Mouse (Mus musculus): ENCODE results near the gene Ust. TPM values are rescaled to one million over a fixed set of nuclear protein-coding genes. Genes with fewer than 3 reads are reported as not detected.
"Not testable (repeated sequence)": the region's sequence is repeated elsewhere in the genome, so short reads cannot be mapped to it uniquely, and the experiment has no call there.

The Ust gene
- polyA plus RNA-seq (2015; fragmentation: Nextera tagmentation; extraction: Ambion mirVana) = 11.2 and 11.3 TPM in 2 replicates

DNA sequence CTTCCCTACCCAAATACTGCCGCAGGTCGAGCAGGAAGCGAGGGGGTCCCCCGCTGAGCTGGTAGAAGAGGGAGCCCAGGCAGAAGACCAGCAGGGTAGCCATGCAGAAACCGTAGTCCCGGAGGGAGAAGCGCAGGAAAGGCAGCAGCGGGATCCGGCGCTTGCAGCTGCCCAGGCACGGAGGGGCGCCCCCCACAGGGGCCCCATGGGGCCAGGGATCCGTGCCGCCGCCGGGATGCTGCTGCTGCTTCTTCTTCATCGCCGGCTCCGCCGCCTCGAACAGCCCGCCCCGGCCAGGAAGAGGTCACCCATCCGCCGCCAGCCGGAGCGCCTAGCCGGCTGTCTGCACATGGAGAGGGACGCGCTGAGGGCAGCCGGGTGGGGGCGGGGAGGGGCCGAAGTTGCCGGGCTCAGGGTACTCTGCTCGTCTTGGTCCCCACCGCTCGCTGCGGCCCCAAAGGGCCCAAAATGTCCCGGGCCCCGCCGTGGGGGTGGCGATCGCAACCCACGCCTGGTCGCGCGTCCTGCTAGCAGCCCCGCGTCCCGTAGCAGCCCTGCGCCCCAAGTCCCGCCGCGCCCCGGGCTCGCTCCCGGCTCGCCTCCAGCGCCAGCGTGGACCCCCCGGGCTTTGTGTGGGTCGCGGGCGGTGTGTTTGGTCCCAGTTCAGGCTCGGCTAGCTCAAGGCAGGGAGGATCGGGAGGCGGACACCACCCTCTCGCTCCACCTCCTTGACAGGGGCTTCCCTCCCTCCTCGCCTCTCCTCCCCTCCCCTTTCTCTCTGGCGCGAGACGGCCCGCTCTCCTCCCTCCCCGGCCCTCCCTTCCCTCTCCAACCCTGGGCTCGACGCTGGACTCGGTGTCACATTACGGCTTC, at the start of gene Ust:
Gene Ust (minus strand): TSS at position 685 of the 873 bp plus-strand sequence.
- peak; percentile 88 for ATAC-seq (ENCODE audit: low FRiP score)
- Histone ChIP-seq H3K4me2 (peak within 1 kb of the TSS; percentile 94), H3K9me3 (replicated peaks) (no peaks in the 10 kb centered on the region), H3K27me3 (replicated peaks) (0 out of 2 replicates have a peak, but pooled peaks cover 6% of the 10 kb centered on the region), H3K4me1 (peaks cover 21% of the 10 kb centered on the region), H3K36me3 (no peaks in the 10 kb centered on the region), H3K9ac (replicated peaks) (peak within 1 kb of the TSS; percentile 79), H3K4me3 (replicated peaks) (peak within 1 kb of the TSS; percentile 93), H3K27ac (replicated peaks) (peak within 1 kb of the TSS; percentile 70)
- WGBS = under 1% methylated on average over 73 of the region's 78 CpGs

DNA sequence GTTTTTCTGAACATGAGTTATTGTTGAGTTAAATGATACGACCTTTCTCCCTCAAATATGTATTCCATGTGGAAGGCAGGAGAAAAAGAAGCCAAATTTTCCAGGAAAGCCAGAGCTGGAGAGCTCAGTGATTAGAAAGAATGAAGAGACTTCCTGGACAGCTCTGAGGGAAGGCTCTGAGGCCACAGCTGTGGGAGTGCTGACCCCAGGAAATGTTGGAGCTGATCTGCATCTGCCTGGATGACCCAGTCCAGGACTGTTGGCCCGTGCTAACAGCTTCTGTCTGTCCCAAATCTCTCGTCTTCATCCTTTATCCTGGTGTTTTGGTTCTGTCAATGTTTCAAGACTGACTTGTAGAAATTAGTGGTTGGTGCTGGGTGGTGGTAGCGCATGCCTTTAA, 42.7 kb upstream of the Ust start:
- 85% methylated on average over 4 of the region's 4 CpGs for WGBS
- H3K9ac ChIP-seq (replicated peaks) = no peak overlapping the region
- no peak for ATAC-seq (ENCODE audit: low FRiP score)
- no peaks in the 10 kb centered on the region for H3K36me3 ChIP-seq
- H3K9me3 ChIP-seq (replicated peaks) = peaks cover 3% of the 10 kb centered on the region; the same call in 1 of the 2 replicates
- H3K4me3 ChIP-seq (replicated peaks) = no peak overlapping the region
- no peaks in the 10 kb centered on the region for H3K27me3 ChIP-seq (replicated peaks)
- H3K27ac ChIP-seq (replicated peaks) = no peak overlapping the region
- H3K4me1 ChIP-seq = no peaks in the 10 kb centered on the region
- H3K4me2 ChIP-seq = no peak overlapping the region

DNA sequence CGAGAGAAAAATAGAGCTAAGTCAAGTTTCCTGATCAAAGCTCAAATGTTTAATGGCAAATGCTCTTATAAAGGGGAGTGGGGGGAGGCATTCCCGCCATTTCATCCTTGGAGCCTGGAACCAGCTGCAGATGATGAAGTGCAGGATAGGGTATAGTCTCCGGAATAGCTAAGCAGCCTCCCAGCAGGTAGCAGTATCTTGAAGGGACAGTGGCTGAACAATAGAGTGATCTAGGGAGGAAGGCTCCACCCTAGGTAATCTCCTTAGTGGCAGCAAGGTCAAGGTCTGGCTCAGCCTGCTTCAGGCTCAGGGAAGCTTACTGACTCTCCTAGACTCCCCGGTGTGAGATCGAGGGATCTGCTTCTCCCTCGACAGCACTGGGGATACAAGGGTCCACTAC, 40.9 kb upstream of the Ust start:
- not testable (repeated sequence) for H3K4me2 ChIP-seq; H3K36me3 ChIP-seq; H3K4me3 ChIP-seq (replicated peaks); H3K27me3 ChIP-seq (replicated peaks); H3K4me1 ChIP-seq; H3K9ac ChIP-seq (replicated peaks); H3K9me3 ChIP-seq (replicated peaks); H3K27ac ChIP-seq (replicated peaks); ATAC-seq (ENCODE audit: low FRiP score)
- WGBS = 76% methylated on average over 6 of the region's 6 CpGs

- ATAC-seq (ENCODE audit: low FRiP score); H3K27ac ChIP-seq (replicated peaks): not testable (repeated sequence)
These were observed 33.6 kb upstream of the Ust start for GRCm38 (mm10) chr10:8552239-8552638.

GRCm38 (mm10) chr10:8551601-8552000, 33.0 kb upstream of the Ust start:
- H3K27ac ChIP-seq (replicated peaks); H3K27me3 ChIP-seq (replicated peaks); H3K4me3 ChIP-seq (replicated peaks); H3K4me1 ChIP-seq; H3K36me3 ChIP-seq; H3K9ac ChIP-seq (replicated peaks); ATAC-seq (ENCODE audit: low FRiP score); H3K9me3 ChIP-seq (replicated peaks); H3K4me2 ChIP-seq: not testable (repeated sequence)
- WGBS = 95% methylated on average over 4 of the region's 4 CpGs

More at GRCm38 (mm10) chr10:8552239-8552638, 33.6 kb upstream of the Ust start:
- H3K9me3 ChIP-seq (replicated peaks); H3K4me3 ChIP-seq (replicated peaks); H3K4me2 ChIP-seq; H3K9ac ChIP-seq (replicated peaks); H3K4me1 ChIP-seq; H3K36me3 ChIP-seq; H3K27me3 ChIP-seq (replicated peaks): not testable (repeated sequence)

DNA sequence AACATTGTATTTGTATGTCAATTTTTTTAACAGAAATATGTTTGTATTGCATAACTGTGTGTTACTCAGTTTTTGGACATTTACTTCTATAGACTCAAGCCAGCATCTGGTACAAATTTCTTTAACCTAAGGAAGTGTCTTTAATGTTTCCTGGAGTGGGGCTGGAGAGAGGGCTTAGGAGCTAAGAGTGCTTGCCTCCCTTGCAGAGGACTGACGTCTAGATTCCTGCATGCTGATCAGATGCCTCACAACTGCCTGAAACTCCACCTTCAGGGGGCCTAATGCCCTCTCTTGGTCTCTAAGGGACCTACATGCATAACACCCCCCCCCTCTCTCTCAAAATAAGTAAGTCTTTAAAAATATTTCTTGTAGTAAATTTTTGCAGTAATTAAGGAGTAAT, 22.9 kb upstream of the Ust start:
- Histone ChIP-seq H3K36me3 (no peaks in the 10 kb centered on the region), H3K4me2 (no peak overlapping the region), H3K4me3 (replicated peaks) (no peak overlapping the region), H3K27me3 (replicated peaks) (no peaks in the 10 kb centered on the region), H3K27ac (replicated peaks) (no peak overlapping the region), H3K9ac (replicated peaks) (no peak overlapping the region), H3K9me3 (replicated peaks) (no peaks in the 10 kb centered on the region), H3K4me1 (no peaks in the 10 kb centered on the region)
- no peak for ATAC-seq (ENCODE audit: low FRiP score)
- WGBS = 15% methylated on average over 1 of the region's 1 CpGs

DNA sequence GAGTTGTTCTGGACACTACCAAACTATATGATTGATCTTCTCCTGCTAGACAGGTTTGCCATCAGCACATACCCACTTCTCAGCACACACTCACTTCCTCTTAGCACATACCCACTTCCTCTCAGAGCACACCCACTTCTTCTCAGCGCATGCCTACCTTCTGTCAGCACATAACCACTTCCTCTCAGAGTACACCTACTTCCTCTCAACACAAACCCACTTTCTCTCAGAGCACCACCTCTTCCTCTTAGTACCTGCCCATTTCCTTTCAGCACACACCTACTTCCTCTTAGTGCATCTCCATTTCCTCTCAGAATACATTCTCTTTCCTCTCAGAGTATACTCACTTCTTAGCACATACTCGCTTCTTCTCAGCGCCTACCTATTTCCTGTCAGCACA, 16.8 kb upstream of the Ust start:
- 89% methylated on average over 3 of the region's 3 CpGs for WGBS
- no peaks in the 10 kb centered on the region for H3K36me3 ChIP-seq
- no peaks in the 10 kb centered on the region for H3K27me3 ChIP-seq (replicated peaks)
- H3K4me1 ChIP-seq = no peaks in the 10 kb centered on the region
- H3K9me3 ChIP-seq (replicated peaks) = no peaks in the 10 kb centered on the region
- H3K9ac ChIP-seq (replicated peaks) = no peak overlapping the region
- no peak overlapping the region for H3K4me2 ChIP-seq
- ATAC-seq (ENCODE audit: low FRiP score) = no peak
- H3K27ac ChIP-seq (replicated peaks) = no peak overlapping the region
- H3K4me3 ChIP-seq (replicated peaks) = no peak overlapping the region

DNA sequence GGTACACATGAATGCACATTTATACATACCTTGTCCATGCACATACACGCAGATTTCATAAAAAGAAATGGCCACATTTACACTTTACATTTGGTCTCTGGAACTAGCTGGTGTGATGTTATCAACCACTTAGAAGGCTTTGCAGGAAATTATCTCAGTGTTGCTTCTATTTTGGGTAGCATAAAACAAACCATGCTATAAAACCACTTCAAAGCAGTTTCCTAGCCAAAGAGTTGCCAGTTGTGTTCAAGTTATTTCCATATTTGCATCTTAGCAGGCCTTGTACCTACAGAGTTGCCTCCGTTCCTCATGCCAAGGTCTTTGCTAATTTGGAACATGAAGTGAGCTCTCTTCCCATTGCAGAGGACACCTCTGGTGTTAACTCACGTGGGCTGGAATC, 13.0 kb upstream of the Ust start:
- 92% methylated on average over 3 of the region's 3 CpGs for WGBS
- H3K4me3 ChIP-seq (replicated peaks) = no peak overlapping the region
- H3K36me3 ChIP-seq = no peaks in the 10 kb centered on the region
- H3K4me1 ChIP-seq = no peaks in the 10 kb centered on the region
- no peak for ATAC-seq (ENCODE audit: low FRiP score)
- no peak overlapping the region for H3K9ac ChIP-seq (replicated peaks)
- no peak overlapping the region for H3K27ac ChIP-seq (replicated peaks)
- no peaks in the 10 kb centered on the region for H3K27me3 ChIP-seq (replicated peaks)
- no peaks in the 10 kb centered on the region for H3K9me3 ChIP-seq (replicated peaks)
- H3K4me2 ChIP-seq = no peak overlapping the region

GRCm38 (mm10) chr10:8530505-8531051, 12.0 kb upstream of the Ust start:
- Histone ChIP-seq H3K27ac (replicated peaks) (no peak overlapping the region), H3K27me3 (replicated peaks) (no peaks in the 10 kb centered on the region), H3K4me3 (replicated peaks) (no peak overlapping the region), H3K36me3 (no peaks in the 10 kb centered on the region), H3K4me2 (no peak overlapping the region), H3K9ac (replicated peaks) (no peak overlapping the region), H3K9me3 (replicated peaks) (no peaks in the 10 kb centered on the region), H3K4me1 (no peaks in the 10 kb centered on the region)
- 81% methylated on average over 4 of the region's 4 CpGs for WGBS
- ATAC-seq (ENCODE audit: low FRiP score) = no peak

DNA sequence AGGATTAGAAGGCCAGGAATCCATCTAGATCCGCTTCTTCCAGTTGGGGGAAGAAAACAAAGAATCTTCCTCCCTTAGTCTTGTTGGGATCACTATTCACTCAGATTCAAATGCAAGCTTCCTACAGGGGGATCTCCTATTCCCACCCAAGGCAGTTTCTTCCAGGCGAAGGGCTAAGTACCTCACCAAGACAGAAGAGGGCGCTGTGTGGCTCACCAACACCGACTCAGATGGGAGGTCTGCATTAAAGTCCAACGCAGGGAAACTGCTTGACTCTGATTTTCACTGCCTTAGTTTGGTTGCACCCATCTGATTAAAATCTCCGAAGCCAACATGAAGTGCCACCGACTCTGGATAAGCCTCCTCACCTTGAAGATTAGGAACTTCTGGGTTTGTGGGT, 10.5 kb upstream of the Ust start:
- Histone ChIP-seq H3K27me3 (replicated peaks) (no peaks in the 10 kb centered on the region), H3K36me3 (no peaks in the 10 kb centered on the region), H3K9ac (replicated peaks) (no peak overlapping the region), H3K4me2 (no peak overlapping the region), H3K4me3 (replicated peaks) (no peak overlapping the region), H3K4me1 (no peaks in the 10 kb centered on the region), H3K27ac (replicated peaks) (no peak overlapping the region), H3K9me3 (replicated peaks) (no peaks in the 10 kb centered on the region)
- no peak for ATAC-seq (ENCODE audit: low FRiP score)
- 46% methylated on average over 7 of the region's 7 CpGs for WGBS

DNA sequence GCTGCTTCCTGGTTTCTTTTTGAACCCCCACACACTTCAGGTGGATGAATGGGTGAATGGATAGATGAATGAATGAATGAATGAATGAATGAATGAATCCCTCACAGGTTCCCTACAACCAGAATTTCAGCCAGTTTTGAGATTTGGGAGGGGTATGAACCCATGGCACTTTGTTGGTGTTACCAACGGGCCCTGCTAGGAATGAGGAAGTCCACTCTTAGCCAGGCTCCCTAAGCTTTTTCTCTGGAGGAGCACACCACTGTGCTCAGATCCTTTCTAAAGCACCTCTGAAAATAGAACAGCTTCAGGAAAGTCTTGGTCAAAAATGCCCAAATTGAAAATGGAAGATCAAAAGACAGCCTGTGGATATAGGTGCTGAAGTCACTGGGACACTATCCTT, 6.7 kb upstream of the Ust start:
- 0 out of 2 replicates have a peak, but pooled peaks cover 3% of the 10 kb centered on the region for H3K4me1 ChIP-seq
- H3K4me3 ChIP-seq (replicated peaks) = no peak overlapping the region
- no peak overlapping the region for H3K27ac ChIP-seq (replicated peaks)
- H3K4me2 ChIP-seq = no peak overlapping the region
- no peaks in the 10 kb centered on the region for H3K9me3 ChIP-seq (replicated peaks)
- ATAC-seq (ENCODE audit: low FRiP score) = no peak
- H3K9ac ChIP-seq (replicated peaks) = no peak overlapping the region
- 0 out of 2 replicates have a peak, but pooled peaks cover 5% of the 10 kb centered on the region for H3K27me3 ChIP-seq (replicated peaks)
- 79% methylated on average over 1 of the region's 1 CpGs for WGBS
- no peaks in the 10 kb centered on the region for H3K36me3 ChIP-seq

DNA sequence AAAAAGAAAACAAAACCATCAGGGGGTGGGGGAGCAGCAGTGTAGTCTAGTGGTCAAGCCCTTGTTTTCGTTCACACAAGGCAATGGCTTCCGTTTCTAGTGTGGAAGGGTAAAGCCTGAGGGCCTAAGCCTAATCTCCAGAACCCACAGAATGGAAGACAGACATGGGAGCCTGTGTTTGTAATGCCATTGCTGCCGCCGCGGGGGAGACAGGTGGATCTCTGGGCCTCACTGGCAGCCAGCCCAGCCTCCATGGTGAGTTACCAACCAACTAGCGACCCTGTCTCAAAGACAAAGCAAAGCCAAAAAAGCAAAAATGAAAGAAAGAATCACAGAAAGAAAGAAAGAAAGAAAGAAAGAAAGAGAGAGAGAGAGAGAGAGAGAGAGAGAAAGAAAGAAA, 2.9 kb upstream of the Ust start:
- H3K9ac ChIP-seq (replicated peaks) = no peak overlapping the region
- no peak overlapping the region for H3K4me3 ChIP-seq (replicated peaks)
- H3K27me3 ChIP-seq (replicated peaks) = 0 out of 2 replicates have a peak, but pooled peaks cover 6% of the 10 kb centered on the region
- H3K36me3 ChIP-seq = no peaks in the 10 kb centered on the region
- WGBS = 50% methylated on average over 6 of the region's 6 CpGs
- peaks cover 21% of the 10 kb centered on the region for H3K4me1 ChIP-seq
- H3K4me2 ChIP-seq = no peak overlapping the region
- H3K27ac ChIP-seq (replicated peaks) = no peak overlapping the region
- no peak for ATAC-seq (ENCODE audit: low FRiP score)
- H3K9me3 ChIP-seq (replicated peaks) = no peaks in the 10 kb centered on the region
